Mouse (Mus musculus): ENCODE results near the gene Slc8b1.

DNA sequence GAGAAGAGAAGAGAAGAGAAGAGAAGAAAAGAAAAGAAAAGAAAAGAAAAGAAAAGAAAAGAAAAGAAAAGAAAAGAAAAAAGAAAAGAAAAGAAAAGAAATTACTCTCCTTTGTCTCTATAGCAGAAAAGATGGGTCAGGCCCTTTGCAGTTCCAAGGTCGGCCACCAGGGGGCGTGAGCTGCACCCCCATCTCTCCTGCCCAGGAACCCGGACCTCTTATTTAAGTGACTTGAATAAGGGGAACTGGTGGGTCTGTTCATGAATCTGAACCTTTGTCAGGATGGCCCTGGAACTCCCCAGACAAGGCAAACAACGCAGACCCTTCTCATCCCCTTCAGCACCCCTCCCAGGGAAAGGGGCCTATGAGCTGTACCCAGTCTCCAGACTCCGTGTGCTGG is 45.9 kb upstream of the Slc8b1 start:
- no peak for TF ChIP-seq CEBPB (IDR thresholded peaks at IDR 0.05; ENCODE audit: insufficient read depth, poor library complexity, severe bottlenecking)
- TF ChIP-seq MYOD1 (IDR thresholded peaks at IDR 0.05; ENCODE audit: control insufficient read depth in 1 of 3, insufficient read length in 2 of 3, low read depth in 2 of 3) = no peak
- no peak for TF ChIP-seq MAX (IDR thresholded peaks at IDR 0.05; ENCODE audit: low read depth)
- TF ChIP-seq USF1 (IDR thresholded peaks at IDR 0.05; ENCODE audit: low read depth) = no peak
- no peak for TF ChIP-seq POLR2A (IDR thresholded peaks at IDR 0.05; ENCODE audit: insufficient read length, low read depth)
- TF ChIP-seq POLR2AphosphoS2 (IDR thresholded peaks at IDR 0.05; ENCODE audit: insufficient read length, low read depth) = no peak
- TF ChIP-seq E2F4 (IDR thresholded peaks at IDR 0.05; ENCODE audit: insufficient read depth) = no peak
- no peak for TF ChIP-seq TCF3 (IDR thresholded peaks at IDR 0.05; ENCODE audit: insufficient read length, low read depth)
